Comparison of ENCODE assay signal across 6 mouse cellular contexts in genomic region chr5:3206160-3206559, GRCm38 (mm10).
DNase-seq lines count a peak whose midpoint lies in the region; ATAC-seq and TF ChIP-seq lines count a peak whose summit lies in the region.
"Not testable (repeated sequence)": the region's sequence is repeated elsewhere in the genome, so short reads cannot be mapped to it uniquely, and the experiment has no call there.

No protein-coding gene starts in this region.

- not testable (repeated sequence) for H3K27me3 ChIP-seq in G1E (ENCODE audit: insufficient read depth, low read length); intestine, embryonic 15.5 days (replicated peaks); liver, embryonic 13.5 days

- H3K4me3 ChIP-seq in G1E (ENCODE audit: low read depth, low read length); intestine, embryonic 15.5 days (replicated peaks); liver, embryonic 13.5 days (replicated peaks): not testable (repeated sequence)

- H3K4me2 ChIP-seq in intestine, embryonic 15.5 days (replicated peaks); liver, embryonic 13.5 days: not testable (repeated sequence)

- H3K9me3 ChIP-seq in G1E (replicated peaks); intestine, embryonic 15.5 days; liver, embryonic 13.5 days (replicated peaks): not testable (repeated sequence)

- 62% methylated on average over 5 of the region's 5 CpGs for WGBS in intestine, embryonic 15.5 days
- WGBS in liver, embryonic 13.5 days (ENCODE audit: insufficient replicate concordance) = 43% methylated on average over 5 of the region's 5 CpGs

- not testable (repeated sequence) for H3K36me3 ChIP-seq in G1E (replicated peaks); intestine, embryonic 15.5 days; liver, embryonic 13.5 days

- H3K4me1 ChIP-seq in G1E (ENCODE audit: insufficient read depth, low read depth, low read length) = peaks cover 15% of the 10 kb centered on the region; the same call in 1 of the 2 replicates
- not testable (repeated sequence) for H3K4me1 ChIP-seq in intestine, embryonic 15.5 days (replicated peaks); liver, embryonic 13.5 days (replicated peaks)

- 0 out of 2 replicates have a peak, but pooled peaks have one; percentile 9 for ATAC-seq in G1E (ENCODE audit: extremely low read depth, insufficient number of reproducible peaks, low FRiP score, poor library complexity, severe bottlenecking)
- ATAC-seq in intestine, embryonic 15.5 days = peak; percentile 70; the same call in 1 of the 2 replicates
- peak; percentile 53; the same call in 1 of the 2 replicates for ATAC-seq in liver, embryonic 13.5 days (ENCODE audit: low read depth)
- peak; percentile 52 for ATAC-seq in megakaryocyte progenitor cell, adult 5-6 weeks (replicated peaks; ENCODE audit: poor library complexity)
- peak; percentile 87 for ATAC-seq in megakaryocyte-erythroid progenitor cell, adult 5-6 weeks (replicated peaks; ENCODE audit: low FRiP score, low TSS enrichment, poor library complexity, severe bottlenecking)

- TF ChIP-seq CTCF in G1E (IDR thresholded peaks at IDR 0.05; ENCODE audit: low read depth, low read length) = not testable (repeated sequence)

- H3K9ac ChIP-seq in intestine, embryonic 15.5 days; liver, embryonic 13.5 days: not testable (repeated sequence)

- H3K27ac ChIP-seq in intestine, embryonic 15.5 days; liver, embryonic 13.5 days: not testable (repeated sequence)

- DNase-seq in G1E (ENCODE audit: low spot score); liver, embryonic 13.5 days: not testable (repeated sequence)
- DNase-seq in heart, adult 11 months = peak; percentile 58

Comparison
In these comparisons a context has a peak if more than half of its experiments do, and no peak if none do; other contexts are left out.
1. ATAC-seq: peak in every context shown above with its lines; median percentile 87 in megakaryocyte-erythroid progenitor cell, adult 5-6 weeks; 70 in intestine, embryonic 15.5 days; 53 in liver, embryonic 13.5 days; 52 in megakaryocyte progenitor cell, adult 5-6 weeks; 9 in G1E.